Comparison of ENCODE assay signal across 20 mouse cellular contexts in genomic region chr19:57169485-57169884, GRCm38 (mm10).
DNase-seq lines count a peak whose midpoint lies in the region; ATAC-seq and TF ChIP-seq lines count a peak whose summit lies in the region.
"Had no signal": no experiment of that assay in that cellular context is flagged by ENCODE, and none has a peak within 500 bp of the region (broad histone marks: within the 10 kb centered on the region; RNA-seq: fewer than 3 reads in every experiment).

No protein-coding gene starts in this region.

- H3K4me2 ChIP-seq in forebrain, postnatal 0 days (ENCODE audit: low read depth): no peak overlapping the region
- no peak overlapping the region for H3K4me2 ChIP-seq in forebrain, embryonic 14.5 days (ENCODE audit: low read length)
- H3K4me2 ChIP-seq: embryonic facial prominence, embryonic 13.5 days; hindbrain, embryonic 13.5 days had no signal

- H3K27ac ChIP-seq in forebrain, postnatal 0 days (ENCODE audit: low read depth, low read length): no peak overlapping the region
- H3K27ac ChIP-seq in forebrain, embryonic 14.5 days (ENCODE audit: low read depth, low read length): no peak overlapping the region
- H3K27ac ChIP-seq in layer of hippocampus, adult 2 months: no peak overlapping the region
- H3K27ac ChIP-seq in testis, adult 2 months (ENCODE audit: control insufficient read depth, insufficient read depth, low read depth, low read length): no peak overlapping the region
- H3K27ac ChIP-seq: embryonic facial prominence, embryonic 13.5 days; hindbrain, embryonic 13.5 days; limb, embryonic 10.5 days; liver, embryonic 14.5 days had no signal

- WGBS in forebrain, postnatal 0 days: 82% methylated on average over 2 of the region's 2 CpGs
- 83% methylated on average over 2 of the region's 2 CpGs for WGBS in forebrain, embryonic 14.5 days

- H3K36me3 ChIP-seq in forebrain, postnatal 0 days (ENCODE audit: insufficient read depth): no peaks in the 10 kb centered on the region
- H3K36me3 ChIP-seq in forebrain, embryonic 14.5 days (ENCODE audit: control insufficient read depth, insufficient read depth, low read length): no peaks in the 10 kb centered on the region
- no peaks in the 10 kb centered on the region for H3K36me3 ChIP-seq in testis, adult 2 months (ENCODE audit: control insufficient read depth, insufficient read depth, low read length)
- H3K36me3 ChIP-seq: embryonic facial prominence, embryonic 13.5 days; limb, embryonic 10.5 days had no signal

- no peaks in the 10 kb centered on the region for H3K9me3 ChIP-seq in forebrain, postnatal 0 days (ENCODE audit: low read length)
- no peaks in the 10 kb centered on the region for H3K9me3 ChIP-seq in forebrain, embryonic 14.5 days (replicated peaks; ENCODE audit: control insufficient read depth, low read length)
- H3K9me3 ChIP-seq: embryonic facial prominence, embryonic 13.5 days; hindbrain, embryonic 13.5 days; limb, embryonic 10.5 days had no signal

- ATAC-seq in forebrain, postnatal 0 days: no peak
- no peak for ATAC-seq in forebrain, embryonic 14.5 days
- ATAC-seq: activated CD4-positive, CD25-positive, alpha-beta regulatory T cell, adult 4 months; Patski had no signal

- no peak overlapping the region for H3K9ac ChIP-seq in forebrain, postnatal 0 days
- no peak overlapping the region for H3K9ac ChIP-seq in forebrain, embryonic 14.5 days (ENCODE audit: low read length)
- H3K9ac ChIP-seq: embryonic facial prominence, embryonic 13.5 days; hindbrain, embryonic 13.5 days; liver, embryonic 14.5 days had no signal

- no peaks in the 10 kb centered on the region; the same call in 1 of the 2 replicates for H3K4me1 ChIP-seq in forebrain, postnatal 0 days (ENCODE audit: insufficient read depth)
- H3K4me1 ChIP-seq in forebrain, embryonic 14.5 days (ENCODE audit: control insufficient read depth, insufficient read depth, low read length): no peaks in the 10 kb centered on the region
- H3K4me1 ChIP-seq in testis, adult 2 months (ENCODE audit: control insufficient read depth, insufficient read depth, low read length): no peaks in the 10 kb centered on the region
- H3K4me1 ChIP-seq: hindbrain, embryonic 13.5 days had no signal

- DNase-seq in forebrain, postnatal 0 days: no peak
- no peak for DNase-seq in forebrain, embryonic 14.5 days (ENCODE audit: low spot score)
- no peak for DNase-seq in layer of hippocampus, adult 2 months (ENCODE audit: low spot score in 2 of 2)
- no peak for DNase-seq in layer of hippocampus, postnatal 36 days
- no peak for DNase-seq in testis, postnatal 14 days (ENCODE audit: low spot score)
- DNase-seq in testis, postnatal 10 days (ENCODE audit: low spot score): peak; percentile 50
- DNase-seq in right cerebral cortex, postnatal 4 days: no peak
- DNase-seq: adrenal gland, postnatal 25 days; cerebellum, adult 9-10 months; gastrocnemius, postnatal 10 days; heart, postnatal 14 days; kidney, adult 18-20 months; lung, postnatal 36 days had no signal

- no peaks in the 10 kb centered on the region for H3K27me3 ChIP-seq in forebrain, postnatal 0 days (ENCODE audit: insufficient read depth, low read length)
- H3K27me3 ChIP-seq in forebrain, embryonic 14.5 days (replicated peaks; ENCODE audit: control insufficient read depth, insufficient read depth, low read length): no peaks in the 10 kb centered on the region
- H3K27me3 ChIP-seq in testis, adult 2 months (ENCODE audit: control insufficient read depth, insufficient read depth, low read length): no peaks in the 10 kb centered on the region
- H3K27me3 ChIP-seq: Patski had no signal

- TF ChIP-seq POLR2A in testis, adult 2 months (IDR thresholded peaks at IDR 0.05; ENCODE audit: control insufficient read depth, low read depth, low read length): no peak

- H3K4me3 ChIP-seq in forebrain, postnatal 0 days (ENCODE audit: low read depth, low read length): no peak overlapping the region
- H3K4me3 ChIP-seq in forebrain, embryonic 14.5 days (ENCODE audit: low read depth, low read length): no peak overlapping the region
- no peak overlapping the region for H3K4me3 ChIP-seq in layer of hippocampus, adult 2 months
- no peak overlapping the region for H3K4me3 ChIP-seq in testis, adult 2 months (ENCODE audit: control insufficient read depth, low read depth, low read length)
- H3K4me3 ChIP-seq: embryonic facial prominence, embryonic 13.5 days; hindbrain, embryonic 13.5 days; limb, embryonic 10.5 days had no signal

- TF ChIP-seq CTCF in forebrain, postnatal 0 days (IDR thresholded peaks at IDR 0.05; ENCODE audit: low read depth): peak; percentile 45
- TF ChIP-seq CTCF in layer of hippocampus, adult 2 months (conservative IDR thresholded peaks at IDR 0.05): peak; percentile 61
- TF ChIP-seq CTCF in testis, adult 2 months (IDR thresholded peaks at IDR 0.05; ENCODE audit: control insufficient read depth, insufficient read depth, insufficient replicate concordance, low read depth, low read length): peak; percentile 16; the same call in 1 of the 2 replicates
